Mouse (Mus musculus): Measurements from ENCODE around the gene Abtb2. TPM values are rescaled to one million over a fixed set of nuclear protein-coding genes. Genes with fewer than 3 reads are reported as not detected.

Gene Abtb2
- polyA plus RNA-seq, 2 experiments from 2014 or later: 6.1 to 9.8 TPM

GRCm38 (mm10) chr2:103586423-103586822, 20.3 kb downstream of the Abtb2 start:
- no peak for ATAC-seq

- no peak for ATAC-seq
Measured at GRCm38 (mm10) chr2:103588776-103589175, 22.7 kb downstream of the Abtb2 start.

DNA sequence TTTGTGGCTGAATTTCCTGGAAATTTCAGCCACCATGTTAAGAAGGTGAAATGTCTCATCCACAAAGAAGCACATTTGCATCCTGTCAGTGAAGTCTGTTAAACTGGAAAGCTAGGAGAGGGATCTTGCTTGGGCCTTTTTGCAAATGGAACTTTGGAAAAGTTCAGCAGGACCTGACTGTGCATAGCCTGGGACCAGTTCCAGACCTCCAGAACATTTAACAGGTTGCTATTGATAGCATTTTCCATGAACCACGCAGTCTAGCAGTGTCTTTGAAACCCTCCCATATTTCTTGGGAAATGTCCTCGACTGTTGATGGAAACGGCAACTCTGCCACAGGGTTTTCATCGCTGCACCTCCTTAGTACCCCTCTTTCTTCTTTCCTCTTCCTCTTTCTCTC, 23.3 kb downstream of the Abtb2 start:
- no peak for ATAC-seq

DNA sequence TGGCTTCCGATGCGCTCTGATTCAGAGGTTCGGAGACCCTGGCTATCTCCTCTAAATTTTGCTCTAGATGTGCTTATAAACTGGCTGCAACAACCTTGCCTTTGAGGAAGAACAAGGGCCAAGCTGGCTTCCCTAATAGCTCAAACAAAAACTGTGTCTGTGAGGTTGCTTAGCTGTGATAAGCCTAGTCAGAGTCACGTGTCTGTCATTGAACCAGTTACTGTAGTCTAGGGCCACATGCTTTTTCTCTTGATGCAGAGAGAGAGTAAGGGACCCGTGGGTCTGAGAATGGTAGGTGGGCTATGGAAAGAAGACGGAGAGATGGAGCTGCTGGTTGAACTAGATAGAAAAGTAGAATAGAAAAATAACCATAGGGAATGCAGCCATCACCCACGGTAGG, 24.5 kb downstream of the Abtb2 start:
- ATAC-seq: no peak

DNA sequence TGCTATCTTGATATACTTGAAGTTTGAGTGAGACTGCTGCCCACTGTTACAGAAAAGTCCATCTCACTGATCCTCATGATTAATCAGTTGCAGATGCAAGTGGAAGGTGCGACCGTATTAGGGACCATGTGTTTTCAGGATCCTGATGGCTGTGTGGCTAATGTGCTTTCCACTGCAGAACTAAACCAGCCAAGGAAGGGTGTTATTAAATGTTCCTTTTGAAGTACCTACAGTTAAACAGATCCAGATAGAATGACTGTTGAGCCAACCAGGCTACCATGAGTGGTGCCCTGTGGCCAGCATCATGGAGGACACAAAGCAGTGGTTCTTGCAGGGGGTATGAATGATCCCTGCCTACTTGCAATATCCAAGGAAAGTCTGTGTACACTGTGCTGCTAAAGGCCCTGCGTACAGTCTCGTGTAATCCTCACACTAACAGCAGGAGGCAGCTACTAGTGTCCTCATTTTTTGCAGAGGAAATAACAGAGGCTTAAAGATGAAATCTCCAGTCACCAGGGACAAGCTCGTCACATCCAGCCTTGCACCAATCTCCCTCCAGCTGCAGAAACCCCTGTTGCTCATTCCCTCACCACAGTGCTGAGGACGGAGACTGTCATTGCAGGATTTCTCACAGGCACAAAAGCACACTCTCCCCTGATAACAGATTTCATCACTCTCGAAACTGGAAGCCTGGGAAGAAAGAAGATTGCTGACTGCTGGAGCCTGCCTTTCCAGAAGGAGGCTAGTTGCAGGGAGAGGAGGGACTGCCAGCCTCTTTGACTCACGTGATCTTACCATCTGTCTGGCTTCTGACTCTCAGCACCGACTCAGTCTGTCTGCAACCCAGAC, 25.9 kb downstream of the Abtb2 start:
- ATAC-seq: no peak

DNA sequence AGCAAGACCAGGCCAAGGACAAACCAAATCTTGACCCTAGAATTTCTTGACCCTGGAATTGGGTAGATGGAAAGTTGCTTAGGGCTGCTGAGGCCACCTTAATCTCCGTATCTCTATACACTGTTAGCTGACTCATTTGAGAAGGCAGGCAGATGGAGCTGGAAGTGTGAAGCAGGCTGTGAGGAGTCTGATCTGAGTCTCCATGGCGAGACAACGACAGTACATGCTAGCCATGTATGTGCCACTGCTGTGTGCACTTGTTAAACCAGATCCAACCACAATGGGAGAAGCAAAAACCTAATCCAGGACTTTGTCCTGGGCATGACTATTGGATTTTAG, 26.4 kb downstream of the Abtb2 start:
- no peak for ATAC-seq

DNA sequence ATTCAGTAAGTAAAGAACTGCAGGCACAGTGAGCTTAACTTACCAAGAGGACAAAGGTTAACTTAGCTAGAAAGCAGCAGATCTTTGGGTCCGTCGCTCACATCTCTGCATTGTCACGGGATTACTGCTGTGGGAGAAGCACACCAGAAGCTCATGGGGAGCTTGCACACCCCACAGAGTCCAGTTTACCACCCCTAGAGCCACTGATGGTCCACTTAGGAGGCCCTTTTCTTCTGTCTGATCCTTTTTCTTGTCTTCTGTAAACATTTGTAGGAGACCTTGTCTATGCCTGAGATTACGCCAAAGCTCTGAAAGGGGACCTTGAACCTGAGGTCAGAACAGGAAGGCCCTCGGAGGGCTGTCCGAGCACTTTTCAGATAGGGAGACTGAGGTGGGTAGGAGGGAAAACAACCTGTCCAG, 28.5 kb downstream of the Abtb2 start:
- no peak for ATAC-seq

GRCm38 (mm10) chr2:103595028-103595651, 29.0 kb downstream of the Abtb2 start:
- no peak for ATAC-seq

DNA sequence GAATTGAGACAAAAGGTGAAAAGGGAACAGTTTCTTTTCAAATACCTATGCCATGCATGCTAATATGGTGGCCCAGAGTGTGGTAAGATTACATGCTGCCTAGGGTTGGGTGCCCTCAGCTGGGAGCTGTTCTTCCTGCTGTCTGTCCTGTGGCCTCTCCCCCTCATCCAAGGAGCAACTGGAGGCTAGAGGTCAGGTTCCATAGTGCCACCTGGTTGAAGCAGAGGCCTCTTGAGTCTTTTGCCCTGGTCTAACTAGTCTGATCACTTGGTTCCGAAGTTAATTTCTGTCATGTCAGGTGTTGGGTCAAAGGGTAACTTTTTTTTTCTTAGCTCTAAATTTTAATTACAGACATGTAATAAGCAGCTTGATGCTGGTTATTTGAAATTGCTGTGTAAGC, 33.2 kb downstream of the Abtb2 start:
- ATAC-seq: no peak

- peak; percentile 80 for ATAC-seq
Measured at GRCm38 (mm10) chr2:103600165-103600891, 34.2 kb downstream of the Abtb2 start.

DNA sequence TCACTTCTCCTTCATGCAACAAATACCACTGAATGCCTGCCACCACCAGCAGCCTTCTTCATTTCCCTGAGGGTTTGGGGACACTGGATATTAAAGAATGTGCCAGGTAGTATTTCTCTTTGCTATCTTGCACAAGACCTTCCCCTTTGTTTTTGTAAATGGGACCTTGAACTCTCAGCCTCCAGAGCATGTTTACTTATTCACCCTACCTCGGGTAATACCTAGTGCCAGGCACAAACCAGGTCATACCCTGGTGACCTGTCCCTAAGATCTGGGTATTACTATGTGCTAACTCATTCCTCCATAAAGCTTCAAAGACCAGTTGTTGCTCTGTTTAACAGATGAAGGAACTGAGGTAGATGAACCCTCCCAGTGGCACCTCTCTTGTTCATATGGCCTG, 35.0 kb downstream of the Abtb2 start:
- no peak for ATAC-seq

- no peak for ATAC-seq
Measured at GRCm38 (mm10) chr2:103601531-103601930, 35.4 kb downstream of the Abtb2 start.

GRCm38 (mm10) chr2:103603209-103603608, 37.1 kb downstream of the Abtb2 start:
- no peak for ATAC-seq

GRCm38 (mm10) chr2:103603869-103604268, 37.8 kb downstream of the Abtb2 start:
- no peak for ATAC-seq

- ATAC-seq: no peak
Measured at GRCm38 (mm10) chr2:103605805-103606498, 39.8 kb downstream of the Abtb2 start.

- ATAC-seq: peak; percentile 51
Measured at GRCm38 (mm10) chr2:103607926-103608325, 41.8 kb downstream of the Abtb2 start.

DNA sequence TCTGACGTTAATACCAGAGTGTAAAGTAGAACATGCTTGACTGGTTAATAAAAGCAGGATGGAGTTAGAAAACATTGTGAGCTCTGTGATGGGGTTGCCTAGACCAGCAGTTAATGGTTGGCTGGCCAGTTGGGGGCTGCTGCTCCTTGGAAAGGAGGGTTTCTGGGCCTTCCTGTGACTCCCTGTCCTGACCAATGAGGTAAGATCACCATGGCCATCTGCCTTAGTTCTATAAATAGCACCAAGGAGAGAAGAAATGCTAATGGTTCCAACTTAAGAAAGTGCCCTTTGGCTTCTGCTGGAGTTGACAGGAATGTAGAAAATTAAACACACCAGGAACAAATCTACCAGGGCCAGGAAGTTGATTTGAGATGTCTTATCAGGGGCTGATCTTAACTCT, 42.8 kb downstream of the Abtb2 start:
- no peak for ATAC-seq

DNA sequence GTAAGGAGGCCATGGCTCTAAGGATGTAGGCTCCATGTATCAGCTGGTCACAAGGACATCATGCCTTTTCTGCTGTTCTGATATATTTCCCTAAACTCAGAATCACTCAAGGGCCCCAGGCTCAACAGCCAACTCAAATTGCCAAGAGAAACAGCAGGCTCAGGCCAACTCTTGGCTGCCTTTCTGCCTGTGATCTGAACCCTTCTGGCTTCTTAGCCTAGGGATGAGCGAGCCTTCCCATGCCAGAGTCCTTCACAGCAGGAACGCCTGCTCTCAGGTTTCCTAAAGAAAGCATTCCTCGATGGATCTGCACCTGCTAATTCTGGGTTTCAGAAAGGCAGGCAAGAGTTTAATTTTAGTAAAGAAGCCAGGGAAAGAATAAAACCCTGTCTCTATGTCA, 43.4 kb downstream of the Abtb2 start:
- ATAC-seq: no peak

GRCm38 (mm10) chr2:103610831-103611535, 44.9 kb downstream of the Abtb2 start:
- no peak for ATAC-seq

- ATAC-seq: no peak
Measured at GRCm38 (mm10) chr2:103613865-103614264, 47.8 kb downstream of the Abtb2 start.

DNA sequence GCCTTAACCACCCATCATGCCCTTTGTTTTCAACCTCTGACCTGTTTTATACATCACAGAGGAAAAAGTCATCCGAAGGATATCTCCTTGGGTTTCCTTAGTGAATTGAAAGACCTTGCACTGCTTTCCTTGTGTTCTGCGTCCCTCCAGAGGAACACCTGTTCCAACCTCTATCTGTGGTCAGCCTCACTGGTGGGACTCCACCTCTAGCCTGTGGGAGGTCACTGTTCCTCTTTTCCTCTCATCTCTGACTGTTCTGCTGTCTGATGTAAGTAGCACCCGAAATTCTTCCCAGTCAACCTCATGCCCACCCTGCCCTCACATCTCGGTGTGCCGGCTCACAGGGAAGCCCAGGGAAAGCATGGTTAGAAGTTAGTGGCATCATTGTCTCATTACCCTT, 48.9 kb downstream of the Abtb2 start:
- no peak for ATAC-seq

DNA sequence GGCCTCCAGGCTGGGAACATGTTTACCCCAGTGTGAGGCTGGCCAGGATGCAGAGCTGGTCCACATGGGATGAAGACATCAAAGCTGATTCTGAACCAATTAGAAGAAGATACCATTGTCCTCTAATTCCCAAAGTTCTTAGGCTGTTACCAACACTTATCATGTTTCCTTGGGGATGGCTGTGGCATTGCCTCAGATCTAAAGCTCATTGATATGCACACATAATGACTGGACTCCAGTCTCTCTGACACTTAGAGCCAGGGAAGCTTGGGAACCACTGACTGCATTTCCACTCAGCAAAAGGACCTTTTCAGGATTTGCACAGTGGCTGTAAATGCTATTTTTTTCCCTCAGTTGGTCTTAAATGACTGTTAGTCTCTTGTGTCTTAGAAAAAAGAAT, 52.3 kb downstream of the Abtb2 start:
- no peak for ATAC-seq
